Mouse (Mus musculus) olfactory bulb, adult 2 months (tissue): ENCODE data around the gene Mdga1.

ENCODE experiments used
- CTCF ChIP-seq: fragments of 200-500 bp; IDR thresholded peaks from 2 replicates; pipeline ENCODE4 v1.5.1; 2012; ENCODE audit warnings: low read depth, mild to moderate bottlenecking, low read length, moderate library complexity; ENCODE audit not compliant: insufficient read depth
- POLR2A ChIP-seq: fragments of 200-500 bp; IDR thresholded peaks from 2 replicates; pipeline ENCODE4 v1.6.1; 2012; ENCODE audit warnings: mild to moderate bottlenecking, low read depth, low read length, moderate library complexity; ENCODE audit not compliant: insufficient read depth

DNA sequence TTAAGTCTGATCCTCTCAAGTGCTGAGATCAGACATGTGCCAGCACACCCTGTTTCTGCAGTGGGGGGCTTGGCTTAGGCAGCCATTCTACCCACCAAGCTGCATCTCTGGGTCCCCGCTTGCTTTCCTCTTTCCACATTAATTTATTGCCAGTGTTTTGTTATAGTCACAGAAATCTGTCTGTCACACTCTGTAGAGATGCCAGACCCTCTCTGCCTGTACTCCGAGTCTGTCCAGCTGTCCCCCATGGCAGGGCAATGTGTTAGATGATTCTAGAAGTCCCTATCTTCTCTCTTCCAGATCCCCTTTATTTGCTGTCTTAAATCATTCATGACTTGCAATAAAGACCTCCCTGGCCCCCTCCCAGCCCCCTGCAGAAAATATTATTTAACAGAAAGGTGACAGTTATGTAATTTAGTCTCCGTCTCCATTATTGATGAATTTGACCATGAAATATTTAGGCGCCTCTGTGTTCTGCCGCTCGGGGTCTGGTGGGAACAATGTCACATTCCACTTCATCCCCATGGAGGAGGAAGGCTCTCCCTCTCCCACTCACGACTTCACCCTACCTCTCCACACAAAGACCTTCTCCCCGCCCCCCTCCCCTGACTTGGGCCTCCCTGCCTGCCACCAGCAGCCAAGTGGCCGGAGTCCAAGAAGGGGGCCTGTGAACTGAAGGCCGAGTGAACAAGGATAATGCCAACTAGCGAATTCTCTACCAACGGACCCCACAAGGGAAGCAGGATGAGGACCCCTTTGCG, 50.9 kb downstream of the Mdga1 start:
- TF ChIP-seq POLR2A (no peak), CTCF (no peak)
